Mouse (Mus musculus) heart, postnatal 0 days (tissue): ENCODE results near the gene Src. TPM values are rescaled to one million over a fixed set of nuclear protein-coding genes. Genes with fewer than 3 reads are reported as not detected.
A peak's percentile ranks its signal among the peaks of the same experiment; 100 is the strongest.

ENCODE experiments used
- ATAC-seq: fragments of 200-750 bp; cut with Nextera tagmentation; 2 replicates; pipeline ENCODE4 v1.8.0; 2017; ENCODE audit warnings: low read depth, moderate number of reproducible peaks, moderate library complexity; ENCODE audit not compliant: insufficient read depth
- DNase-seq: peaks from one replicate; pipeline ENCODE4 v3.0.0-alpha.2; 2016; ENCODE audit warnings: low spot score
- H3K27ac ChIP-seq: fragments of 300-500 bp; sonication (generic); 2 replicates; pipeline ENCODE4 v1.5.1; 2014; ENCODE audit warnings: low read depth, mild to moderate bottlenecking
- H3K27me3 ChIP-seq: fragments of 300-500 bp; sonication (generic); 2 replicates; pipeline ENCODE4 v1.6.1; 2014; ENCODE audit warnings: low read length, mixed read lengths; ENCODE audit not compliant: control insufficient read depth, insufficient read depth
- H3K36me3 ChIP-seq: fragments of 300-500 bp; sonication (generic); replicated peaks from 2 replicates; pipeline ENCODE4 v1.6.1; 2014; ENCODE audit warnings: low read length, mixed read lengths; ENCODE audit not compliant: control insufficient read depth, insufficient read depth
- H3K4me1 ChIP-seq: fragments of 300-500 bp; sonication (generic); 2 replicates; pipeline ENCODE4 v1.6.1; 2014; ENCODE audit warnings: antibody characterized with exemption; ENCODE audit not compliant: control insufficient read depth, insufficient read depth
- H3K4me2 ChIP-seq: fragments of 300-500 bp; sonication (generic); 2 replicates; pipeline ENCODE4 v1.6.1; 2014; ENCODE audit warnings: low read depth, mild to moderate bottlenecking, low read length, moderate library complexity
- H3K4me3 ChIP-seq: fragments of 300-500 bp; sonication (generic); 2 replicates; pipeline ENCODE4 v1.5.1; 2014; ENCODE audit warnings: low read depth, low read length
- H3K9ac ChIP-seq: fragments of 300-500 bp; sonication (generic); replicated peaks from 2 replicates; pipeline ENCODE4 v1.6.1; 2014; ENCODE audit warnings: low read depth, low read length, mixed read lengths
- H3K9me3 ChIP-seq: fragments of 300-500 bp; sonication (generic); replicated peaks from 2 replicates; pipeline ENCODE4 v1.6.1; 2016; ENCODE audit warnings: low read length; ENCODE audit not compliant: control insufficient read depth
- CTCF ChIP-seq: IDR thresholded peaks from 2 replicates; pipeline ENCODE4 v1.5.1; 2016; ENCODE audit warnings: antibody characterized with exemption, control low read depth, low read depth
- EP300 ChIP-seq: IDR thresholded peaks from 2 replicates; pipeline ENCODE4 v1.6.1; 2016; ENCODE audit warnings: antibody characterized with exemption, low read depth
- WGBS: fragments of 180-500 bp; shearing (Covaris S2); extraction: QIAGEN DNeasy Blood & Tissue Kit; methylation state at CpG from one replicate; pipeline ENCODE4 v1.1.7; 2014; 5-methylcytosine and 5-hydroxymethylcytosine counted together
- polyA plus RNA-seq: library from polyadenylated mRNA; unstranded; fragments of >200 nt; fragmentation: Nextera tagmentation; extraction: Ambion mirVana; gene quantifications from 2 replicates; pipeline ENCODE4 v1.2.1, GENCODE M21; 2015
- total RNA-seq: library from RNA; depleted of rRNA; stranded (reverse); fragments of >200 nt; gene quantifications from 2 replicates; pipeline ENCODE4 v1.2.3, GENCODE M21; 2014; ENCODE audit warnings: low replicate concordance

Gene Src
- total and polyA plus RNA-seq, 2 experiments from 2014 or later = 2.9 to 14.2 TPM

- WGBS = 35% methylated on average over 12 of the region's 12 CpGs
Measured at GRCm38 (mm10) chr2:157464746-157465126, 46.5 kb downstream of the Src start.

GRCm38 (mm10) chr2:157466836-157467235 lies 48.6 kb downstream of the Src start:
- Histone ChIP-seq H3K27ac (no peak overlapping the region), H3K27me3 (no peaks in the 10 kb centered on the region), H3K36me3 (peaks cover 19% of the 10 kb centered on the region; the same call in 1 of the 2 replicates), H3K4me1 (0 out of 2 replicates have a peak, but pooled peaks cover 5% of the 10 kb centered on the region), H3K4me2 (no peak overlapping the region), H3K4me3 (no peak overlapping the region), H3K9ac (no peak overlapping the region), H3K9me3 (no peaks in the 10 kb centered on the region)
- no peak for DNase-seq
- no peak for ATAC-seq
- no peak for TF ChIP-seq CTCF
- no peak for TF ChIP-seq EP300
- WGBS = 66% methylated on average over 7 of the region's 7 CpGs

More at GRCm38 (mm10) chr2:157464746-157465126, 46.5 kb downstream of the Src start:
- no peak overlapping the region for H3K27ac ChIP-seq
- no peaks in the 10 kb centered on the region for H3K4me1 ChIP-seq
- DNase-seq (peak; percentile 13), ATAC-seq (peak; percentile 37)
- TF ChIP-seq CTCF (no peak), EP300 (no peak)
- no peaks in the 10 kb centered on the region for H3K27me3 ChIP-seq
- H3K4me2 ChIP-seq = no peak overlapping the region
- H3K36me3 ChIP-seq = peaks cover 16% of the 10 kb centered on the region; the same call in 1 of the 2 replicates
- H3K4me3 ChIP-seq = no peak overlapping the region
- H3K9me3 ChIP-seq = no peaks in the 10 kb centered on the region
- no peak overlapping the region for H3K9ac ChIP-seq

- no peak overlapping the region for H3K4me3 ChIP-seq
- TF ChIP-seq EP300 (no peak), CTCF (peak; percentile 24; the same call in 1 of the 2 replicates)
- no peak overlapping the region for H3K9ac ChIP-seq
- DNase-seq (no peak), ATAC-seq (no peak)
- 0 out of 2 replicates have a peak, but pooled peaks cover 5% of the 10 kb centered on the region for H3K4me1 ChIP-seq
- H3K9me3 ChIP-seq = no peaks in the 10 kb centered on the region
- peaks cover 19% of the 10 kb centered on the region; the same call in 1 of the 2 replicates for H3K36me3 ChIP-seq
- no peaks in the 10 kb centered on the region for H3K27me3 ChIP-seq
- H3K27ac ChIP-seq = no peak overlapping the region
- 72% methylated on average over 8 of the region's 8 CpGs for WGBS
- no peak overlapping the region for H3K4me2 ChIP-seq
Measured at GRCm38 (mm10) chr2:157468130-157468796, 50.0 kb downstream of the Src start.

DNA sequence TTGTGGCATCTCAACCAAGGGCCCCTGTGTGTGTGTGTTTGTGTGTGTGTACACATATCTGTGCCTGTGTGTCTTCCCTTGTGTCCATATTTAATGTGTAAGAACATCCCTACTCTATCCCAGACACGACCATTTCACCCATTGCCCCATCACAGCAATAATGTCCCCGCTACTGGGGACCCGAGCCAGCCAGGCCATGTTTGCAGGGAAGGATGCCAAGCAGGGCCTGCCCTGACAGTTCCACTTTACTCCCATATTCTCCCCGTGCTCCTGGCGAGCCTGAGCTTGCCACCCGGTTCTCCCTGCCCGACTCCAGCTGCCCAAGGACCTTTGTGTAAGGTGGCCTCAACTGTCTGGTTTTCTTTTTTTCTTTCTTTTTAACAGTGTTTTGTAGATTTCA lies 53.0 kb downstream of the Src start:
- Histone ChIP-seq H3K4me2 (no peak overlapping the region), H3K4me3 (no peak overlapping the region), H3K36me3 (peaks cover 19% of the 10 kb centered on the region; the same call in 1 of the 2 replicates), H3K9ac (no peak overlapping the region), H3K27me3 (no peaks in the 10 kb centered on the region), H3K27ac (no peak overlapping the region), H3K9me3 (no peaks in the 10 kb centered on the region), H3K4me1 (0 out of 2 replicates have a peak, but pooled peaks cover 5% of the 10 kb centered on the region)
- no peak for ATAC-seq
- no peak for DNase-seq
- TF ChIP-seq EP300 = no peak
- no peak for TF ChIP-seq CTCF
- WGBS = 50% methylated on average over 7 of the region's 7 CpGs

- Histone ChIP-seq H3K27ac (no peak overlapping the region), H3K9ac (no peak overlapping the region), H3K4me3 (no peak overlapping the region), H3K4me2 (no peak overlapping the region), H3K4me1 (0 out of 2 replicates have a peak, but pooled peaks cover 5% of the 10 kb centered on the region), H3K27me3 (no peaks in the 10 kb centered on the region), H3K9me3 (no peaks in the 10 kb centered on the region), H3K36me3 (peaks cover 19% of the 10 kb centered on the region; the same call in 1 of the 2 replicates)
- TF ChIP-seq EP300 = no peak
- no peak for TF ChIP-seq CTCF
- ATAC-seq = no peak
- WGBS = 44% methylated on average over 6 of the region's 6 CpGs
- no peak for DNase-seq
Measured at GRCm38 (mm10) chr2:157471737-157472136, 53.5 kb downstream of the Src start.
